8 mouse cellular contexts compared by ENCODE assay signal in the genomic region with DNA sequence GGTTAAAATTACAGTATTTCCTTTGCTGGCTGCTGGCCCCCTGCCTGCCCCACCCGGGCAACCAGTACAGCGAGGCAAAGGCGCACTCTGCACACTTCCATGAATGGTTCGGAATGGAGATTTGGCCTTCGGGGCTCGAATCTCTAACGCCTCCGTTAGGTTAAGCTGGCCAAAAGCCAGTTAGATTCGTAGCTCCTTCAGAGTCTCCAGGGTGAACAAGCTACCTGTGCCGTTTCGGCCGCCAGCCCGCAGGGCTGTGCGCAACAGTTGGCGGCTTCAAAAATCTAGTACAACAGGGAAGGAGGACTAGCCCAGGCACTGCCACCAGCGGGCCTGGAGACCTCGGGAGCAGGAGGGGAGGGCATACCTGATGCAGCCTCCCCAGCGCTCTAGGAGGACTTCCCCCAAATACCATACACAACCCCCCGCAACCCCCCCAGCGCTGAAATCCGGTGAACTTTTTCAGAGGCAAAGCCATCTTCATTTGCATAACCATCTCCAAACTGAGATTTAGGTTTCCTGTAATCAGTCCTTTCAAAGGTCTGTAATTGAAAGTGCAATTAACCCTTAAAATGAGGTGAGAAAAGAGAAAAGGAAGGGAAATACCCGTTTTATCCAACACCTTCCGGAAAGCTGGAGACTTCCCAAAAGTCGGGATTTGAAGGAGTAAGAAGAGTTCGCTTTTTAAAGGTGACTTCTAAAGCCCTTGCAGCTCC. TPM values are rescaled to one million over a fixed set of nuclear protein-coding genes. Genes with fewer than 3 reads are reported as not detected.
DNase-seq lines count a peak whose midpoint lies in the region; ATAC-seq and TF ChIP-seq lines count a peak whose summit lies in the region.

No protein-coding gene starts in this region.

- DNase-seq in lung, adult 2 months = peak; percentile 27
- no peak for DNase-seq in lung, postnatal 25 days (ENCODE audit: low spot score)
- peak; percentile 12 for DNase-seq in urinary bladder, postnatal 25 days (ENCODE audit: low spot score)
- DNase-seq in thymus, postnatal 0 days (ENCODE audit: low spot score) = no peak
- DNase-seq in spleen, adult 18-20 months = no peak

- no peak for ATAC-seq in forebrain, embryonic 12.5 days (ENCODE audit: low FRiP score)
- ATAC-seq in hindbrain, embryonic 15.5 days (ENCODE audit: low FRiP score, low read depth) = no peak
- 0 out of 2 replicates have a peak, but pooled peaks have one; percentile 6 for ATAC-seq in lung, embryonic 16.5 days (ENCODE audit: low read depth)

- peak overlapping the region; percentile 63 for H3K4me2 ChIP-seq in forebrain, embryonic 12.5 days
- H3K4me2 ChIP-seq in hindbrain, embryonic 15.5 days = peak overlapping the region; percentile 88
- peak overlapping the region; percentile 67 for H3K4me2 ChIP-seq in lung, embryonic 16.5 days (ENCODE audit: low read depth, low read length)

- no peaks in the 10 kb centered on the region for H3K9me3 ChIP-seq in forebrain, embryonic 12.5 days
- no peaks in the 10 kb centered on the region for H3K9me3 ChIP-seq in hindbrain, embryonic 15.5 days
- H3K9me3 ChIP-seq in lung, embryonic 16.5 days (ENCODE audit: control insufficient read depth, low read length) = no peaks in the 10 kb centered on the region

- peak overlapping the region; percentile 56 for H3K4me3 ChIP-seq in lung, adult 2 months (replicated peaks; ENCODE audit: extremely low read depth, low read depth, low read length)
- H3K4me3 ChIP-seq in forebrain, embryonic 12.5 days (replicated peaks) = peak overlapping the region; percentile 57
- H3K4me3 ChIP-seq in hindbrain, embryonic 15.5 days = peak overlapping the region; percentile 49
- H3K4me3 ChIP-seq in lung, embryonic 16.5 days (ENCODE audit: low read length) = peak overlapping the region; percentile 56

- peak overlapping the region; percentile 77 for H3K9ac ChIP-seq in forebrain, embryonic 12.5 days
- H3K9ac ChIP-seq in hindbrain, embryonic 15.5 days = no peak overlapping the region
- peak overlapping the region; percentile 75 for H3K9ac ChIP-seq in lung, embryonic 16.5 days (ENCODE audit: low read length)

- H3K4me1 ChIP-seq in lung, adult 2 months (ENCODE audit: control insufficient read depth, insufficient read depth, low read length) = no peaks in the 10 kb centered on the region
- peaks cover 8% of the 10 kb centered on the region; the same call in 1 of the 2 replicates for H3K4me1 ChIP-seq in forebrain, embryonic 12.5 days
- no peaks in the 10 kb centered on the region; the same call in 1 of the 2 replicates for H3K4me1 ChIP-seq in hindbrain, embryonic 15.5 days (replicated peaks)
- H3K4me1 ChIP-seq in lung, embryonic 16.5 days (replicated peaks; ENCODE audit: control insufficient read depth, insufficient read depth, low read length) = peaks cover 6% of the 10 kb centered on the region

- no peak for TF ChIP-seq POLR2A in lung, adult 2 months (IDR thresholded peaks at IDR 0.05; ENCODE audit: borderline replicate concordance, extremely low read depth, low read depth, low read length)

- H3K27me3 ChIP-seq in forebrain, embryonic 12.5 days = no peaks in the 10 kb centered on the region; the same call in 1 of the 2 replicates
- H3K27me3 ChIP-seq in hindbrain, embryonic 15.5 days = 0 out of 2 replicates have a peak, but pooled peaks cover 6% of the 10 kb centered on the region
- H3K27me3 ChIP-seq in lung, embryonic 16.5 days (ENCODE audit: control insufficient read depth, insufficient read depth, low read depth, low read length) = no peaks in the 10 kb centered on the region

- no peak for TF ChIP-seq CTCF in lung, adult 2 months (IDR thresholded peaks at IDR 0.05; ENCODE audit: insufficient read depth, low read length)

- WGBS in lung, adult 2 months = 25% methylated on average over 25 of the region's 25 CpGs
- 30% methylated on average over 25 of the region's 25 CpGs for WGBS in forebrain, embryonic 12.5 days
- WGBS in hindbrain, embryonic 15.5 days = 24% methylated on average over 25 of the region's 25 CpGs
- 22% methylated on average over 25 of the region's 25 CpGs for WGBS in lung, embryonic 16.5 days

- no peaks in the 10 kb centered on the region for H3K36me3 ChIP-seq in forebrain, embryonic 12.5 days (replicated peaks)
- no peaks in the 10 kb centered on the region for H3K36me3 ChIP-seq in hindbrain, embryonic 15.5 days
- no peaks in the 10 kb centered on the region for H3K36me3 ChIP-seq in lung, embryonic 16.5 days (ENCODE audit: control insufficient read depth, insufficient read depth, low read length)

- H3K27ac ChIP-seq in forebrain, embryonic 12.5 days = peak overlapping the region; percentile 77
- H3K27ac ChIP-seq in hindbrain, embryonic 15.5 days (replicated peaks) = no peak overlapping the region
- peak overlapping the region; percentile 27 for H3K27ac ChIP-seq in lung, embryonic 16.5 days (ENCODE audit: low read length)

RNA-seq across cellular contexts. Expression of a gene that starts 1.5 kb away (rescaled TPM):
- polyA plus RNA-seq in lung, adult 2 months (2012; rRNA removed) = 12.5 and 15.2 TPM in 2 replicates
- polyA plus RNA-seq in forebrain, embryonic 12.5 days (2016; fragmentation: Nextera tagmentation; extraction: Ambion mirVana) = 60.4 and 74.1 TPM in 2 replicates
- 12.5 and 12.9 TPM in 2 replicates for polyA plus RNA-seq in hindbrain, embryonic 15.5 days (2015; fragmentation: Nextera tagmentation; extraction: Ambion mirVana)
- polyA plus RNA-seq in lung, embryonic 16.5 days (2015; fragmentation: Nextera tagmentation; extraction: Ambion mirVana) = 48.4 and 50.8 TPM in 2 replicates
- polyA plus RNA-seq in thymus, postnatal 0 days (2015; fragmentation: Nextera tagmentation; extraction: Ambion mirVana) = 7.1 and 7.6 TPM in 2 replicates

Comparison
In these comparisons a context has a peak if more than half of its experiments do, and no peak if none do; other contexts are left out.
1. DNase-seq: peak in lung, adult 2 months (single experiment) and urinary bladder, postnatal 25 days (single experiment); none in lung, postnatal 25 days (single experiment), thymus, postnatal 0 days (single experiment) and spleen, adult 18-20 months (0 of 2).
2. Peak in every context shown above with its lines, with median percentiles within 50 percentile points of each other: H3K4me3 ChIP-seq and H3K4me2 ChIP-seq.